Mouse (Mus musculus): ENCODE results near the gene Fam20c. TPM values are rescaled to one million over a fixed set of nuclear protein-coding genes. Genes with fewer than 3 reads are reported as not detected.
A peak's percentile ranks its signal among the peaks of the same experiment; 100 is the strongest.

Gene Fam20c
- 4.9 and 5.6 TPM in 2 replicates for polyA plus RNA-seq (2015; fragmentation: Nextera tagmentation; extraction: Ambion mirVana)

DNA sequence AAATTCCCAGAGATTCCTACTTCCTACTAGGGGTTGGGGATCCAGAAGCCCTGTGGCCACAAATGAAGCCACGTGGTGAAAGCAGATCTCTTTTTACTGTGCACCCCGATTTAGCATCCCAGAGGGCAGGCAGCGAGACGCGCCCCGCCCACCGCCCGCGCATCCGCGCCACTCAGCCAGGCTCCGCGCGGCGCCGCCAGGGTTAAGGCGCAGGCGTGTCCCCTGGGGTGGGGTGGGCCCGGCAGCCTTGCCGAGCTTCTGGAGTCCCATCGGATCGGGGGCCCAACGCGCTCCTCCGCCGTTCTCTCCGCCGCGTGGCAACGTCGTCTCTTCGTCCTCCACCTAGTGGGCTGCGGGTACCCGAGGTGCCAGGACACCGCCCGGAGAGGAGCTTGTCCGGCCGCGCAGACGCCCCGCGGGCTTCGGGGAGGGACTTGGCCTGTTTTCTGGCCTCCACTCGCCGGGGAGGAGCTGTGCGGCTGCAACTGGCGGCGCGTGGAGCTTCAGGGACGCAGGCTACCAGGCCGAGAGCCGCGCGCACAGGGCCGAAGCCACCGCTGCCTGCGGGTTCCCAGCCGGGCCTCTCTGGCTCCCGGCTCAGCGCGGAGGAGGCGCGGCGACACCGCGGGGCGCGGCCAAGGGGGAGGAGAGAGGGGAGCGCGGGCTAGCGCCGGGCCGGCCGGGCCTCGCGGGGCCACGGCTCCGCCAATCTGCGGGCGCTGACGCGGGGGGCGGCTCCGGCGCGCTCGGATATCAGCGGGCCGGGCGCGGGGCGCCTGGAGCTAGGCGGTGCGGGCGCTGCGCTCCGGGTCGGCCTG lies at the start of gene Fam20c:
Gene Fam20c, plus strand, starts transcription at position 212 of the 818 bp plus-strand sequence.
- peak within 1 kb of the TSS; percentile 81 for H3K27ac ChIP-seq (ENCODE audit: low read length)
- peaks cover 5% of the 10 kb centered on the region; the same call in 1 of the 2 replicates for H3K4me1 ChIP-seq (ENCODE audit: insufficient read depth, low read depth, low read length)
- H3K4me3 ChIP-seq (ENCODE audit: low read depth, low read length): peak within 1 kb of the TSS; percentile 54
- H3K36me3 ChIP-seq (ENCODE audit: insufficient read depth, low read length): no peaks in the 10 kb centered on the region
- peaks cover 11% of the 10 kb centered on the region for H3K27me3 ChIP-seq (replicated peaks; ENCODE audit: insufficient read depth, low read length)
- peak; percentile 87 for DNase-seq (ENCODE audit: low spot score)
- H3K9ac ChIP-seq (replicated peaks; ENCODE audit: low read depth): peak within 1 kb of the TSS; percentile 54; the same call in 1 of the 2 replicates
- H3K9me3 ChIP-seq (ENCODE audit: low read length): no peaks in the 10 kb centered on the region
- TF ChIP-seq EP300 (IDR thresholded peaks at IDR 0.05): no peak
- TF ChIP-seq CTCF (IDR thresholded peaks at IDR 0.05): no peak
- ATAC-seq: peak; percentile 94
- under 1% methylated on average over 54 of the region's 98 CpGs for WGBS
- peak within 1 kb of the TSS; percentile 82 for H3K4me2 ChIP-seq (replicated peaks; ENCODE audit: low read depth, low read length)

DNA sequence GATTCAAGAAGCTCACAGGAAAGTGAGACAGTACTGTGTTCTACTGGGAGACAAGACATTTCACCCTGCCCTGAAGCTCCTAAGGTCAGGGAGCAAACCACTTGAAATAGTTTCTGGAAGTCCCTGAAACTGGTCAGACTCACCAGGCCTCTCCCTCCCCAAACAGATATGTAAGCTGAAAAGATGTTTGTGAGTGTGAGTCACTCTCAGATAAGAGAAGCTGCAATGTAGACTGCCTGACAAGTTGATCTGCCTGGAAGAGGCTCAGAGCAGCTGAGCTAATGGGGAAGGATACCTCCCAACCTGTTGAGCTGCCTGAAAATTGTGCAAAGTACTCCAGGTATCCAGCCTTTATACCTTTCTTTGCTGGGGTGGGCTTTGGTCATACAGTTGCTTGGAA lies 46.9 kb upstream of the Fam20c start:
- Histone ChIP-seq H3K4me2 (replicated peaks; ENCODE audit: low read depth, low read length) (no peak overlapping the region), H3K4me3 (ENCODE audit: low read depth, low read length) (no peak overlapping the region), H3K36me3 (ENCODE audit: insufficient read depth, low read length) (no peaks in the 10 kb centered on the region), H3K27me3 (replicated peaks; ENCODE audit: insufficient read depth, low read length) (no peaks in the 10 kb centered on the region), H3K27ac (ENCODE audit: low read length) (no peak overlapping the region), H3K4me1 (ENCODE audit: insufficient read depth, low read depth, low read length) (no peaks in the 10 kb centered on the region), H3K9ac (replicated peaks; ENCODE audit: low read depth) (no peak overlapping the region), H3K9me3 (ENCODE audit: low read length) (no peaks in the 10 kb centered on the region)
- DNase-seq (ENCODE audit: low spot score) (peak; percentile 11), ATAC-seq (no peak)
- TF ChIP-seq EP300 (IDR thresholded peaks at IDR 0.05) (no peak), CTCF (IDR thresholded peaks at IDR 0.05) (no peak)

DNA sequence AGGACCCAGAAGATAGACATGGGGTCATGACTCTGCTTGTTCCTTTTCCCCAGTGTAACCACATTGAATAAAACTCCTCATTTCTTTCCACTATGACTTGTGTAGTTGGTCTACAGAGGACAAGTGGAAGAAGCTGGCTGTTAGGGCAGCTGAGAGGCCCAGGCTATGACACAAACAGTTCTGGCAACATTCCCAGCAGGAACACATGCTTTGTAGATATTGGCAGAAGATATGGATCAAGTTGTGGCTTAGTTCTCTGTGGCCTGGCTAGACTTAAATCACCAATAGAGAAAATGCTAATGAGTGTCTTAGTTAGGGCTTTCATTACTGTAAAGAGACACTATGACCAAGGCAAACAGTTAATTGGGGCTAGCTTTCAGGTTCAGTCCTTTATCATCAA lies 45.7 kb upstream of the Fam20c start:
- no peak for ATAC-seq
- H3K4me2 ChIP-seq (replicated peaks; ENCODE audit: low read depth, low read length): no peak overlapping the region
- no peaks in the 10 kb centered on the region for H3K27me3 ChIP-seq (replicated peaks; ENCODE audit: insufficient read depth, low read length)
- no peak overlapping the region for H3K4me3 ChIP-seq (ENCODE audit: low read depth, low read length)
- no peak for TF ChIP-seq CTCF (IDR thresholded peaks at IDR 0.05)
- no peak for TF ChIP-seq EP300 (IDR thresholded peaks at IDR 0.05)
- H3K9me3 ChIP-seq (ENCODE audit: low read length): no peaks in the 10 kb centered on the region
- no peak for DNase-seq (ENCODE audit: low spot score)
- H3K9ac ChIP-seq (replicated peaks; ENCODE audit: low read depth): no peak overlapping the region
- H3K36me3 ChIP-seq (ENCODE audit: insufficient read depth, low read length): no peaks in the 10 kb centered on the region
- H3K27ac ChIP-seq (ENCODE audit: low read length): no peak overlapping the region
- H3K4me1 ChIP-seq (ENCODE audit: insufficient read depth, low read depth, low read length): no peaks in the 10 kb centered on the region

DNA sequence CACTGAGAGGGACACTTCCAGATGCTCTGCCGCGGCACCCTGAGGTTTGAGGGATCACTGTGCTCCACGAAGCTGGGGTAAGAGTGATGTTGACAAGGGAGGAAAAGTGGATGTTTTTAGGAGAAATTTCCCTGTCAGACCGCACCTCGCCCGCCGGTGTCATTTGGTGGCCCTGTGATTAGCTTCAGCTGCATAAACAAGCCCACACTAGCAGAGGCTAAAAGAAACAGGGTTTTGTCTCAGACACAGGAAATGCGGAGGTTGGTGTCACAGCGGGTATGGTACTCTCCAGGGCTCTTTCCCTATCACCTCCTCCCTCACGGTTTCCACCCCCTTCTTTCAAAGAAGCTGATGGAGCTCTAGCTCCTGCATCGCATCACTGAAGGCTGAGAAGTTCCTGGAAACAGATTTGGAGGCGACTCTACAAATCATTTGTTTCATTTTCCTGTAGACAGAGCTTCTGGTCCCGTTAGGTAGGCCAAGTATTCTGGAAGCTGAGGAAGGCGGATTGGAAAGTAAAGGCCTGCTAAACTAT lies 38.7 kb upstream of the Fam20c start:
- H3K4me2 ChIP-seq (replicated peaks; ENCODE audit: low read depth, low read length): no peak overlapping the region
- 30% methylated on average over 14 of the region's 14 CpGs for WGBS
- no peak overlapping the region for H3K9ac ChIP-seq (replicated peaks; ENCODE audit: low read depth)
- H3K4me1 ChIP-seq (ENCODE audit: insufficient read depth, low read depth, low read length): no peaks in the 10 kb centered on the region
- H3K27me3 ChIP-seq (replicated peaks; ENCODE audit: insufficient read depth, low read length): no peaks in the 10 kb centered on the region
- no peaks in the 10 kb centered on the region for H3K9me3 ChIP-seq (ENCODE audit: low read length)
- ATAC-seq (no peak), DNase-seq (ENCODE audit: low spot score) (no peak)
- no peaks in the 10 kb centered on the region for H3K36me3 ChIP-seq (ENCODE audit: insufficient read depth, low read length)
- no peak overlapping the region for H3K27ac ChIP-seq (ENCODE audit: low read length)
- TF ChIP-seq EP300 (IDR thresholded peaks at IDR 0.05) (no peak), CTCF (IDR thresholded peaks at IDR 0.05) (no peak)
- H3K4me3 ChIP-seq (ENCODE audit: low read depth, low read length): no peak overlapping the region

DNA sequence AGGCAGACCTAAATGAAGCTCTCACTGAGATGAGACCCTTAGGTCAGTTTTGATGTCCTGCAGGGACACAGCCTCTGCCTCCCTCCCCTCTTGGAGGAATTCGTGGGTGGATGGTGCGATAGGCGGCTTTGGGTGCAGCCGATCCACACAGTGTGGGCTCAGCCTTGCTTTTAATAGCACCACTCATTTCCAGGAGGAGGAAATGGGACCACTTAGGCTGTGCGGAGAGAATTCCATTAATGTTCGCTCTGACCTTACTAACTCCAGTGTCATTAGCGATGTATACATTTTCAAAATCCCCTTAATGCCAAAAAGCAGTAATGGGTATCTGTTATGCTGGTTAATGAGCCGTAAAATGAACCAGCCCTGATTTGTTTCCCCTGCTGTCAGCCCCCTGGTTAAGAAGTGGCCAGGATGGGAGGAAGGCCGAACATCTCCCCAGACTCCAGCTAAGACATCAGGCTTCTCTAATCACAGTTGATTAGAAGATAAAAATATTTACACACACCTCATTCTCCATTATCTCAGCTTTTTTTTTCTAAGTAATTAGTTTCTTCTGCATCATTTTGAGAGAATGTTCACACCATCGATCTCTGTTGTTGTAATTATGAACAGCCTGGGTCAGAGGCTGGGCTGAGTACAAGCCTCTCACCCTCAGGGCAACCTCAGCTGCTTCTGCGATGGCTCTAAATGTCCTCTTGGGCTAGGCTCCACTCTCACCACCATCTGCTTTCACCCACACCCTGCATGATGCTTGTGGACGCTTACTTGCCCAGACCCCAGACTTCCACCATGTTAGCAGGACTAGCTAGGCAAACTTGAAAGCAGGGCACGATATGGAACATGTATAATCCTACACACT lies 33.8 kb upstream of the Fam20c start:
- H3K27ac ChIP-seq (ENCODE audit: low read length): no peak overlapping the region
- H3K9me3 ChIP-seq (ENCODE audit: low read length): no peaks in the 10 kb centered on the region
- DNase-seq (ENCODE audit: low spot score): no peak
- H3K27me3 ChIP-seq (replicated peaks; ENCODE audit: insufficient read depth, low read length): no peaks in the 10 kb centered on the region
- no peak overlapping the region for H3K9ac ChIP-seq (replicated peaks; ENCODE audit: low read depth)
- H3K4me1 ChIP-seq (ENCODE audit: insufficient read depth, low read depth, low read length): no peaks in the 10 kb centered on the region
- no peaks in the 10 kb centered on the region for H3K36me3 ChIP-seq (ENCODE audit: insufficient read depth, low read length)
- no peak overlapping the region for H3K4me3 ChIP-seq (ENCODE audit: low read depth, low read length)
- 35% methylated on average over 13 of the region's 13 CpGs for WGBS
- TF ChIP-seq CTCF (IDR thresholded peaks at IDR 0.05): no peak
- no peak for TF ChIP-seq EP300 (IDR thresholded peaks at IDR 0.05)
- ATAC-seq: no peak
- H3K4me2 ChIP-seq (replicated peaks; ENCODE audit: low read depth, low read length): no peak overlapping the region

DNA sequence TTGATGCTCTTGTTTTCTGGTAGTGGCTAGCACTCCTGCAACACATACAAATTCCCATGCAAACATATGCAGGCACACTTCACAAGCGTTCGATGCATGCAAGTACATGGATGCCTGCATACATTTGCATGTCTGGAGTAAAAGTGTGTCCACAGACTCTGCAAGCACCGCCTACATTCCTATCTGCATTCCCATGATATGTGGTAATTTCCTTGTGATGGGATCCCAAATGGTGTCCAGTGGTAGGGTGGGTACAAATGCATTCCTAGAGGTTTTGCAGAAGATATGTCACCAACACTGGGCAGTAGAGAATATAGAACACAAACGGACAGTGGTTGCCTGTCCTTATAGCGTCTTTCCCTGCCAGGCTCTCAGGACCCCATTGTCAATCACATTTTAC lies 29.9 kb upstream of the Fam20c start:
- 78% methylated on average over 5 of the region's 5 CpGs for WGBS
- no peak for DNase-seq (ENCODE audit: low spot score)
- H3K36me3 ChIP-seq (ENCODE audit: insufficient read depth, low read length): no peaks in the 10 kb centered on the region
- no peaks in the 10 kb centered on the region for H3K9me3 ChIP-seq (ENCODE audit: low read length)
- ATAC-seq: no peak
- no peak overlapping the region for H3K4me3 ChIP-seq (ENCODE audit: low read depth, low read length)
- no peak overlapping the region for H3K27ac ChIP-seq (ENCODE audit: low read length)
- no peak overlapping the region for H3K4me2 ChIP-seq (replicated peaks; ENCODE audit: low read depth, low read length)
- TF ChIP-seq CTCF (IDR thresholded peaks at IDR 0.05): no peak
- no peak for TF ChIP-seq EP300 (IDR thresholded peaks at IDR 0.05)
- H3K27me3 ChIP-seq (replicated peaks; ENCODE audit: insufficient read depth, low read length): no peaks in the 10 kb centered on the region
- no peaks in the 10 kb centered on the region for H3K4me1 ChIP-seq (ENCODE audit: insufficient read depth, low read depth, low read length)
- no peak overlapping the region for H3K9ac ChIP-seq (replicated peaks; ENCODE audit: low read depth)

Measured in lung, postnatal 0 days (tissue).